Mouse (Mus musculus) C2C12 (cell line): ENCODE data around the gene Lmtk2. TPM values are rescaled to one million over a fixed set of nuclear protein-coding genes. Genes with fewer than 3 reads are reported as not detected.

Experiments
- H3K27me3 ChIP-seq: one replicate; pipeline ENCODE4 v1.6.1; 2011; ENCODE audit not compliant: control insufficient read depth, insufficient read depth, insufficient read length
- H3K36me3 ChIP-seq: one replicate; pipeline ENCODE4 v1.6.1; 2011; ENCODE audit not compliant: control insufficient read depth, insufficient read depth
- H3K4me3 ChIP-seq: one replicate; pipeline ENCODE4 v1.5.1; 2011; ENCODE audit warnings: mild to moderate bottlenecking, control low read depth; ENCODE audit not compliant: poor library complexity, insufficient read depth, severe bottlenecking
- H3K79me2 ChIP-seq: one replicate; pipeline ENCODE4 v1.6.1; 2011; ENCODE audit not compliant: control insufficient read depth, insufficient read depth
- H3K79me3 ChIP-seq: one replicate; pipeline ENCODE4 v1.6.1; 2011; ENCODE audit warnings: low read depth, control low read depth
- H3ac ChIP-seq: one replicate; pipeline ENCODE3; 2011; ENCODE audit warnings: low read depth; ENCODE audit not compliant: control insufficient read depth, insufficient read length
- CEBPB ChIP-seq: IDR thresholded peaks from one replicate; pipeline ENCODE4 v1.6.1; 2011; ENCODE audit warnings: low read depth, mild to moderate bottlenecking, control low read depth, moderate library complexity
- CTCF ChIP-seq: IDR thresholded peaks from one replicate; pipeline ENCODE4 v1.5.1; 2011; ENCODE audit not compliant: control insufficient read depth, insufficient read depth, insufficient read length
- FOSL1 ChIP-seq: IDR thresholded peaks from one replicate; pipeline ENCODE4 v1.8.0; 2011; ENCODE audit warnings: mild to moderate bottlenecking, low read length; ENCODE audit not compliant: poor library complexity, insufficient read depth, severe bottlenecking
- MAX ChIP-seq: IDR thresholded peaks from one replicate; pipeline ENCODE4 v1.6.1; 2011; ENCODE audit warnings: mild to moderate bottlenecking, control low read depth
- MYOD1 ChIP-seq: IDR thresholded peaks from one replicate; pipeline ENCODE4 v1.6.1; 2011; ENCODE audit warnings: low read depth; ENCODE audit not compliant: control insufficient read depth, insufficient read length
- MYOG ChIP-seq: IDR thresholded peaks from one replicate; pipeline ENCODE4 v1.6.1; 2011; ENCODE audit not compliant: control insufficient read depth, insufficient read length; ENCODE audit errors: extremely low read depth
- USF1 ChIP-seq: IDR thresholded peaks from one replicate; pipeline ENCODE4 v1.6.1; 2011; ENCODE audit warnings: low read depth, mild to moderate bottlenecking, control low read depth, moderate library complexity
- polyA plus RNA-seq: library from polyadenylated mRNA; unstranded; fragments of >200 nt; fragmentation: generic; extraction: Trizol; gene quantifications from one replicate; pipeline ENCODE4 v1.2.1, GENCODE M21; 2012; ENCODE audit warnings: missing spikeins

Gene Lmtk2
- polyA plus RNA-seq, 1 experiment: 4.9 TPM

GRCm38 (mm10) chr5:144070064-144070463, 30.2 kb upstream of the Lmtk2 start:
- H3ac ChIP-seq: no peak overlapping the region
- no peaks in the 10 kb centered on the region for H3K79me2 ChIP-seq
- no peak overlapping the region for H3K4me3 ChIP-seq
- peaks cover 4% of the 10 kb centered on the region for H3K27me3 ChIP-seq
- H3K79me3 ChIP-seq: no peaks in the 10 kb centered on the region
- no peaks in the 10 kb centered on the region for H3K36me3 ChIP-seq
- no peak for TF ChIP-seq MYOG
- TF ChIP-seq MAX: no peak
- no peak for TF ChIP-seq MYOD1
- TF ChIP-seq CEBPB: no peak
- no peak for TF ChIP-seq CTCF
- no peak for TF ChIP-seq FOSL1
- no peak for TF ChIP-seq USF1

- H3K27me3 ChIP-seq: peaks cover 4% of the 10 kb centered on the region
Observed at GRCm38 (mm10) chr5:144071249-144071648, 29.0 kb upstream of the Lmtk2 start.

GRCm38 (mm10) chr5:144077541-144077940, 22.7 kb upstream of the Lmtk2 start:
- H3K79me2 ChIP-seq: no peaks in the 10 kb centered on the region
- no peak overlapping the region for H3ac ChIP-seq
- no peak overlapping the region for H3K4me3 ChIP-seq
- TF ChIP-seq FOSL1 (no peak), CEBPB (no peak), CTCF (no peak), MAX (no peak), MYOG (no peak), USF1 (no peak), MYOD1 (no peak)
- peaks cover 3% of the 10 kb centered on the region for H3K27me3 ChIP-seq
- no peaks in the 10 kb centered on the region for H3K79me3 ChIP-seq
- H3K36me3 ChIP-seq: no peaks in the 10 kb centered on the region

More at GRCm38 (mm10) chr5:144071249-144071648, 29.0 kb upstream of the Lmtk2 start:
- no peaks in the 10 kb centered on the region for H3K36me3 ChIP-seq
- H3K79me3 ChIP-seq: no peaks in the 10 kb centered on the region
- no peak for TF ChIP-seq MYOG
- TF ChIP-seq FOSL1: no peak
- no peak for TF ChIP-seq CTCF
- no peak for TF ChIP-seq MAX
- no peak for TF ChIP-seq MYOD1
- TF ChIP-seq CEBPB: no peak
- no peak for TF ChIP-seq USF1
- no peak overlapping the region for H3ac ChIP-seq
- H3K79me2 ChIP-seq: no peaks in the 10 kb centered on the region
- no peak overlapping the region for H3K4me3 ChIP-seq

- Histone ChIP-seq H3K27me3 (peaks cover 10% of the 10 kb centered on the region), H3K36me3 (no peaks in the 10 kb centered on the region), H3K79me3 (no peaks in the 10 kb centered on the region), H3K4me3 (no peak overlapping the region), H3ac (no peak overlapping the region), H3K79me2 (no peaks in the 10 kb centered on the region)
- TF ChIP-seq CTCF: no peak
- no peak for TF ChIP-seq CEBPB
- TF ChIP-seq FOSL1: no peak
- no peak for TF ChIP-seq USF1
- no peak for TF ChIP-seq MAX
- no peak for TF ChIP-seq MYOD1
- no peak for TF ChIP-seq MYOG
Observed at GRCm38 (mm10) chr5:144080886-144081285, 19.4 kb upstream of the Lmtk2 start.

DNA sequence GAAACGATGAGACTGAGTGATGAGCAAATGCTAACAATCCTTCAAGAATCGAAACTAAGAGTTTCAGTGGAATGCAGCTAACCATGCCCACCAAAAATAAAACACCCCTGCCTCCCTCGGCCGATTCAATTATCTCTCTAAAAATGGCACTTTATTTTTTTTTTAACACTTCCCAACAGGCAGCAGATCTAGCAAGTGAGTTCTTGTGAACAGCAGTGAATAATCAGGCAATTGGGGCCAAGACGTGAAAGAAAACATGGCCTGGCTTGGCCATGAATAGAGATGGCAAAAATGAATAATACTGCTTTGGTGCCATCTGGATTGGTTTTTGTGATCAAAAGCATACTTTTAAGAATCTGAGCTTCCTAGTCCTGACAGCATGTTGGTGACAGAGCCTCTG, 18.2 kb upstream of the Lmtk2 start:
- H3K27me3 ChIP-seq: peaks cover 16% of the 10 kb centered on the region
- H3ac ChIP-seq: no peak overlapping the region
- no peak overlapping the region for H3K4me3 ChIP-seq
- no peaks in the 10 kb centered on the region for H3K79me2 ChIP-seq
- H3K79me3 ChIP-seq: no peaks in the 10 kb centered on the region
- H3K36me3 ChIP-seq: no peaks in the 10 kb centered on the region
- TF ChIP-seq USF1 (no peak), MYOD1 (no peak), MYOG (no peak), CTCF (no peak), FOSL1 (no peak), MAX (no peak), CEBPB (no peak)

GRCm38 (mm10) chr5:144083521-144083920, 16.7 kb upstream of the Lmtk2 start:
- no peaks in the 10 kb centered on the region for H3K36me3 ChIP-seq
- H3K79me3 ChIP-seq: no peaks in the 10 kb centered on the region
- H3ac ChIP-seq: no peak overlapping the region
- no peaks in the 10 kb centered on the region for H3K79me2 ChIP-seq
- no peak for TF ChIP-seq CEBPB
- no peak for TF ChIP-seq MYOG
- TF ChIP-seq USF1: no peak
- no peak for TF ChIP-seq MYOD1
- TF ChIP-seq MAX: no peak
- TF ChIP-seq CTCF: no peak
- no peak for TF ChIP-seq FOSL1
- peaks cover 22% of the 10 kb centered on the region for H3K27me3 ChIP-seq
- no peak overlapping the region for H3K4me3 ChIP-seq
